Comparison of ENCODE assay signal across 10 mouse cellular contexts in genomic region chr5:133884593-133884992, GRCm38 (mm10).
DNase-seq lines count a peak whose midpoint lies in the region; ATAC-seq lines count a peak whose summit lies in the region.
"Had no signal": no experiment of that assay in that cellular context is flagged by ENCODE, and none has a peak within 500 bp of the region (broad histone marks: within the 10 kb centered on the region; RNA-seq: fewer than 3 reads in every experiment).

No protein-coding gene starts in this region.

- H3K9me3 ChIP-seq in heart, embryonic 15.5 days (replicated peaks): no peaks in the 10 kb centered on the region
- no peaks in the 10 kb centered on the region for H3K9me3 ChIP-seq in forebrain, embryonic 15.5 days
- H3K9me3 ChIP-seq in limb, embryonic 13.5 days: no peaks in the 10 kb centered on the region; the same call in 1 of the 2 replicates
- H3K9me3 ChIP-seq: stomach, embryonic 15.5 days had no signal

- no peak for DNase-seq in heart, adult 18-20 months
- DNase-seq in embryo, embryonic 10.5 days (ENCODE audit: low spot score): peak; percentile 34
- no peak for DNase-seq in right cerebral cortex, adult 18-20 months
- no peak for DNase-seq in left cerebral cortex, postnatal 14 days (ENCODE audit: low spot score in 2 of 2)
- no peak for DNase-seq in urinary bladder, postnatal 14 days (ENCODE audit: low spot score)

- no peak overlapping the region for H3K4me3 ChIP-seq in heart, embryonic 15.5 days
- no peak overlapping the region for H3K4me3 ChIP-seq in forebrain, embryonic 15.5 days
- H3K4me3 ChIP-seq in limb, embryonic 13.5 days: no peak overlapping the region
- H3K4me3 ChIP-seq: megakaryocyte, embryonic 14.5 days; stomach, embryonic 15.5 days had no signal

- no peak overlapping the region for H3K4me2 ChIP-seq in heart, embryonic 15.5 days
- no peak overlapping the region for H3K4me2 ChIP-seq in forebrain, embryonic 15.5 days (replicated peaks)
- H3K4me2 ChIP-seq in limb, embryonic 13.5 days (replicated peaks): peak overlapping the region; percentile 25; the same call in 1 of the 2 replicates
- H3K4me2 ChIP-seq: stomach, embryonic 15.5 days had no signal

- intact Hi-C loops in left cerebral cortex, postnatal 14 days (cut with DNase I): no loop called here

- no peak for ATAC-seq in heart, embryonic 15.5 days (replicated peaks; ENCODE audit: insufficient number of reproducible peaks, insufficient read depth, low FRiP score, low read depth)
- ATAC-seq in forebrain, embryonic 15.5 days (replicated peaks): peak; percentile 78
- peak; percentile 59 for ATAC-seq in limb, embryonic 13.5 days (ENCODE audit: low FRiP score, low read depth)

- H3K36me3 ChIP-seq in heart, embryonic 15.5 days: no peaks in the 10 kb centered on the region
- no peaks in the 10 kb centered on the region for H3K36me3 ChIP-seq in forebrain, embryonic 15.5 days
- no peaks in the 10 kb centered on the region for H3K36me3 ChIP-seq in limb, embryonic 13.5 days
- H3K36me3 ChIP-seq: stomach, embryonic 15.5 days had no signal

- H3K27ac ChIP-seq in heart, embryonic 15.5 days: peak overlapping the region; percentile 1
- H3K27ac ChIP-seq in forebrain, embryonic 15.5 days (replicated peaks): peak overlapping the region; percentile 93
- H3K27ac ChIP-seq in limb, embryonic 13.5 days: peak overlapping the region; percentile 58
- H3K27ac ChIP-seq: stomach, embryonic 15.5 days had no signal

- no peaks in the 10 kb centered on the region; the same call in 1 of the 2 replicates for H3K27me3 ChIP-seq in heart, embryonic 15.5 days
- H3K27me3 ChIP-seq in forebrain, embryonic 15.5 days: no peaks in the 10 kb centered on the region
- H3K27me3 ChIP-seq in limb, embryonic 13.5 days: no peaks in the 10 kb centered on the region
- H3K27me3 ChIP-seq: megakaryocyte, embryonic 14.5 days; stomach, embryonic 15.5 days had no signal

- H3K9ac ChIP-seq in heart, embryonic 15.5 days: no peak overlapping the region
- no peak overlapping the region for H3K9ac ChIP-seq in forebrain, embryonic 15.5 days (replicated peaks)
- H3K9ac ChIP-seq in limb, embryonic 13.5 days: no peak overlapping the region
- H3K9ac ChIP-seq: stomach, embryonic 15.5 days had no signal

- peaks cover 13% of the 10 kb centered on the region for H3K4me1 ChIP-seq in heart, embryonic 15.5 days (replicated peaks)
- peaks cover 18% of the 10 kb centered on the region for H3K4me1 ChIP-seq in forebrain, embryonic 15.5 days
- H3K4me1 ChIP-seq in limb, embryonic 13.5 days: peaks cover 14% of the 10 kb centered on the region
- H3K4me1 ChIP-seq: megakaryocyte, embryonic 14.5 days; stomach, embryonic 15.5 days had no signal

- 47% methylated on average over 2 of the region's 2 CpGs for WGBS in heart, embryonic 15.5 days
- WGBS in forebrain, embryonic 15.5 days: 9% methylated on average over 2 of the region's 2 CpGs
- WGBS in limb, embryonic 13.5 days: 36% methylated on average over 2 of the region's 2 CpGs

Comparison
In these comparisons a context has a peak if more than half of its experiments do, and no peak if none do; other contexts are left out.
1. H3K27ac ChIP-seq: peak in every context shown above with its lines; median percentile 93 in forebrain, embryonic 15.5 days; 58 in limb, embryonic 13.5 days; 1 in heart, embryonic 15.5 days.